Mouse (Mus musculus): ENCODE data around the gene Pnpo. TPM values are rescaled to one million over a fixed set of nuclear protein-coding genes. Genes with fewer than 3 reads are reported as not detected.

Gene Pnpo
- total and polyA plus RNA-seq, 2 experiments from 2014 or later, result 37.2 to 38.3 TPM

DNA sequence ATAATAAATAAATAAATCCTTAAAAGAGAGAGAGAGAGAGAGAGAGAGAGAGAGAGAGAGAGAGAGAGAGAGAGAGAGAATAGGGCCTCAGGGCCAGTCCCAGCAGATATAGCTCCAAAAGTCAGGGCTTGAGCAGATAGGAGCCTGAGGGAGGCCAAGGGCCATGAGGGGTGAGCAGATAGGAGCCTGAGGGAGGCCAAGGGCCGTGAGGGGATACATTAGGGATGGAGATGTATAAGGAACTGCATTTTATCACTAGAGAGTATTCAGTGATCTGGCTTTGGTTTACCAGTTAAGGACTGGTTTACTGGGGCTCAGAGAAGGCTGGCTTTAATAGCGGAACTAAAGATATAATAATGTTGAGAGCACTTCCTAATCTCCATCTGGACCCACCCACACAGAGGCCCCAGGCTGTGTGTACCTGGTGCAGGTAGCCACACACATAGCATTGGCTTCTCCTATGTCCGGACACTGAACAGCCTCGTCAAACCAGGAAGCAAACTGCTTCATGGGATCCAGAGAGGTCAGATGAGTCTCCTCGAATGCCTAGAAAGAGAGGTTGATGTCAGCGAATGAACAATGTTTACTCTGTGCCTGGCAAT is 1.7 kb downstream of the Pnpo start:
- no peak for DNase-seq (ENCODE audit: low spot score)
- H3K4me1 ChIP-seq (ENCODE audit: insufficient read depth, low read length), result peaks cover 6% of the 10 kb centered on the region; the same call in 1 of the 2 replicates
- no peak for ATAC-seq
- 79% methylated on average over 6 of the region's 6 CpGs for WGBS
- H3K36me3 ChIP-seq (ENCODE audit: insufficient read depth, low read length), result no peaks in the 10 kb centered on the region
- H3K9me3 ChIP-seq (ENCODE audit: low read length), result no peaks in the 10 kb centered on the region
- H3K4me3 ChIP-seq (ENCODE audit: low read length), result no peak overlapping the region
- H3K4me2 ChIP-seq (ENCODE audit: low read depth, low read length), result no peak overlapping the region
- H3K27me3 ChIP-seq (ENCODE audit: insufficient read depth, low read length), result no peaks in the 10 kb centered on the region
- TF ChIP-seq CTCF (IDR thresholded peaks at IDR 0.05; ENCODE audit: low read depth), result no peak
- H3K27ac ChIP-seq, result no peak overlapping the region
- no peak overlapping the region for H3K9ac ChIP-seq (replicated peaks; ENCODE audit: low read length)

DNA sequence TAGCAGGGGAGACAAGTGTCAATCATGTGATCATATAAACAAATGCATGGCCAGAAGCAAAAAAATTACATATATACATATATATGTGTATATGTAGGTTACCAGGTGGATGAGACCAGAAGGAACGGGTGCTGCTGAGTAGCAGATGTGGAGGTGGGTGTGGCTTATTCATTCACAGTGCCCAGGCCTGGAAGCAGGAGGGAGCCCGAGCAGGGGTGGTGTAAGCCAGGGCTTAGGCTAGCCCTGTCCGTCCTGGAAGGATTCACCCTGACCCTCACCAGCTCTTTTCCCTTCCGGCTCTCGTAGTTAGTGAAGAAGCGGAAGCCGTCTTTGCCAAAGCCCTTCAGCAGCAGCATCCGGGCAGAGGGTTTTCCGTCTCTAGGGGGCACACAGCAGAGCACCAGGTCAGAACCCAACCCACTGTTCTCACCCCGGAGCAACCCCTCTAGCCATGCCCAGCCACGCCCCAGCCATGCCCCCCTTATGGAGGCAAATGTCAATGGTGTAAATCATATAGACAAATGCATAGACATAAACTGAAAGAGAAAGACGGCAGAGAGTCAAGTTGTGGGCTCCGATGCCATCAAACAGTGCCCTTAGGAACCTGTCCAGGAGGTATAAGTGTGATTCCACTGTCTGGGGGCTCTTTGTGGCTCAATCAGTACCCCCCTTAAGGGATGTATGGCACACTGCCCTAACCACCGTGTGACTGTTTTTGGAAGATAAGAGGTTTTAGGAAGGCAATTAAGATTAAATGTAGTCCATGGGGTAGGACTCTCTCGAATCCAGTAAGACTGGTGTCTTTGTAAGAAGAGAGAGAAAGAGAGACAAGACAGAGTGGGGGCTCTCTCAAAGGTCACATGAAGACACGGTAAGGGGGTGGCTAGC is 3.0 kb downstream of the Pnpo start:
- Histone ChIP-seq H3K4me1 (ENCODE audit: insufficient read depth, low read length) (peaks cover 6% of the 10 kb centered on the region; the same call in 1 of the 2 replicates), H3K4me2 (ENCODE audit: low read depth, low read length) (no peak overlapping the region), H3K9ac (replicated peaks; ENCODE audit: low read length) (no peak overlapping the region), H3K27me3 (ENCODE audit: insufficient read depth, low read length) (no peaks in the 10 kb centered on the region), H3K4me3 (ENCODE audit: low read length) (no peak overlapping the region), H3K36me3 (ENCODE audit: insufficient read depth, low read length) (no peaks in the 10 kb centered on the region), H3K27ac (no peak overlapping the region), H3K9me3 (ENCODE audit: low read length) (no peaks in the 10 kb centered on the region)
- WGBS, result 73% methylated on average over 16 of the region's 16 CpGs
- DNase-seq (ENCODE audit: low spot score), result no peak
- no peak for ATAC-seq
- TF ChIP-seq CTCF (IDR thresholded peaks at IDR 0.05; ENCODE audit: low read depth), result no peak

DNA sequence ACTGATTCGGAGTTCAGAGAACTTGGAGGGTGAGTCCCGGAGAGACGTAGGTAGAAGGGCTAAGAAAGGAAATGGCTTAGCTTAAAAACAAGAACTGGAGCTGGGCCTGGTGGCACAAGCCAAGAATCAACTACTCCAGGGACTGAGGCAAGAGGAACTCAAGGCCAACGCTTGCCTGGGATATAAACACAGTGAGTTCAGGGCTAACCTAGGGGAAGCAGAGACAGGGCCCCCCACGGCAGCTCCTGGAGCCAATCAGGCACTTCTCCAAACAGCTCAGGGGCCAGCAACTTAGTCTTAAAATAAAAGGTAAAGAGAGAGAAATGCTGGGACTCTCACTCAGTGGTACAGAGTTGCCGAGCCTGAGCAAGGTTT is 5.4 kb downstream of the Pnpo start:
- no peak for DNase-seq (ENCODE audit: low spot score)
- Histone ChIP-seq H3K9me3 (ENCODE audit: low read length) (no peaks in the 10 kb centered on the region), H3K27me3 (ENCODE audit: insufficient read depth, low read length) (no peaks in the 10 kb centered on the region), H3K9ac (replicated peaks; ENCODE audit: low read length) (no peak overlapping the region), H3K4me1 (ENCODE audit: insufficient read depth, low read length) (no peaks in the 10 kb centered on the region), H3K36me3 (ENCODE audit: insufficient read depth, low read length) (no peaks in the 10 kb centered on the region), H3K4me3 (ENCODE audit: low read length) (no peak overlapping the region), H3K4me2 (ENCODE audit: low read depth, low read length) (no peak overlapping the region), H3K27ac (no peak overlapping the region)
- ATAC-seq, result no peak
- 81% methylated on average over 6 of the region's 6 CpGs for WGBS
- no peak for TF ChIP-seq CTCF (IDR thresholded peaks at IDR 0.05; ENCODE audit: low read depth)

GRCm38 (mm10) chr11:96937549-96938425 is 6.0 kb downstream of the Pnpo start:
- WGBS, result 52% methylated on average over 10 of the region's 10 CpGs
- H3K4me1 ChIP-seq (ENCODE audit: insufficient read depth, low read length), result no peaks in the 10 kb centered on the region
- ATAC-seq (no peak), DNase-seq (ENCODE audit: low spot score) (no peak)
- H3K27me3 ChIP-seq (ENCODE audit: insufficient read depth, low read length), result no peaks in the 10 kb centered on the region
- peak; percentile 67 for TF ChIP-seq CTCF (IDR thresholded peaks at IDR 0.05; ENCODE audit: low read depth)
- H3K4me3 ChIP-seq (ENCODE audit: low read length), result no peak overlapping the region
- no peaks in the 10 kb centered on the region for H3K36me3 ChIP-seq (ENCODE audit: insufficient read depth, low read length)
- no peak overlapping the region for H3K27ac ChIP-seq
- no peaks in the 10 kb centered on the region for H3K9me3 ChIP-seq (ENCODE audit: low read length)
- H3K4me2 ChIP-seq (ENCODE audit: low read depth, low read length), result no peak overlapping the region
- H3K9ac ChIP-seq (replicated peaks; ENCODE audit: low read length), result no peak overlapping the region

DNA sequence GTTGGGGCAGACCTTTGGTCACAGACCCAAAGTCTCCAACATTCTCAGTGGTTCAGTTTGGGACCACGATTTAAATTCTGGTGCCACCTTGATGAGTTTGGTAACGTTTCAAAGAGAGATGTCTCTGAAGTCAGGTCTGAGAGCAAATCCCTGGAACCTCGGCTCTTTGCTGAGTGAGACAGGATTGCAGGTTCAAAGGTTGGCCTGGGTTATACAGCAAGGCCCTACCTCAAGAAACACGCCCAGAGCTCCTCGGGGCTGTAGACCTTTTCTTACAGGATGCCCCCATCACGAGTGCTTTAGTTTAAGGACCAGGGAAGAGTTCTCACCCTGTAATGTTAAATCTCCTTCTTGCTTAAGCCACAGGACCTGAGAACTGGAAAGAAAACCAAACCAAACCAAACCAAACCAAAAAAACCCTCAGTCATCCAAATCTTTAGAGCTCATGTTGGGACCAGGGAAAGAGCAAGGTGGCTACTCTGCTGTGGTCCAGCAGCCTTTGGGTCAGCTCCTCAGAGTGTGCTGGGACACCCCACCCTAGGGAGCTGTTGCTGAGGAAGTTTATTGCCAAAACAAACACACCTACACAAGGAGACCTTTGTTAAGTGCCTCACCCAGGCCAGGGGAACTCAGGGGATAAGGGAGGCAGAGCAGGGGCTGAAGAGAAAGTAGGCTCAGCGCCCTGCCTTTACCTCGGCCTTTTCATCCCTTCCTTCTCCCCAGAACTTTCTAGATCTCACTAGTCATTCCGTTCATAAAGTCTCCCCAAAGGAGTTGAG is 7.7 kb downstream of the Pnpo start:
- Histone ChIP-seq H3K9ac (replicated peaks; ENCODE audit: low read length) (no peak overlapping the region), H3K27me3 (ENCODE audit: insufficient read depth, low read length) (no peaks in the 10 kb centered on the region), H3K36me3 (ENCODE audit: insufficient read depth, low read length) (no peaks in the 10 kb centered on the region), H3K4me1 (ENCODE audit: insufficient read depth, low read length) (no peaks in the 10 kb centered on the region), H3K4me3 (ENCODE audit: low read length) (no peak overlapping the region), H3K27ac (no peak overlapping the region), H3K4me2 (ENCODE audit: low read depth, low read length) (no peak overlapping the region), H3K9me3 (ENCODE audit: low read length) (no peaks in the 10 kb centered on the region)
- ATAC-seq (no peak), DNase-seq (ENCODE audit: low spot score) (no peak)
- no peak for TF ChIP-seq CTCF (IDR thresholded peaks at IDR 0.05; ENCODE audit: low read depth)
- WGBS, result 83% methylated on average over 9 of the region's 9 CpGs

GRCm38 (mm10) chr11:96934921-96935356 is 8.8 kb downstream of the Pnpo start:
- no peaks in the 10 kb centered on the region for H3K9me3 ChIP-seq (ENCODE audit: low read length)
- H3K36me3 ChIP-seq (ENCODE audit: insufficient read depth, low read length), result no peaks in the 10 kb centered on the region
- no peaks in the 10 kb centered on the region for H3K4me1 ChIP-seq (ENCODE audit: insufficient read depth, low read length)
- H3K27me3 ChIP-seq (ENCODE audit: insufficient read depth, low read length), result no peaks in the 10 kb centered on the region
- TF ChIP-seq CTCF (IDR thresholded peaks at IDR 0.05; ENCODE audit: low read depth), result no peak
- DNase-seq (ENCODE audit: low spot score), result peak; percentile 74
- H3K27ac ChIP-seq, result 0 out of 2 replicates have a peak overlapping the region, but pooled peaks have one; percentile 32
- peak overlapping the region; percentile 14; the same call in 1 of the 2 replicates for H3K4me3 ChIP-seq (ENCODE audit: low read length)
- H3K4me2 ChIP-seq (ENCODE audit: low read depth, low read length), result peak overlapping the region; percentile 27; the same call in 1 of the 2 replicates
- ATAC-seq, result peak; percentile 93
- 24% methylated on average over 12 of the region's 12 CpGs for WGBS
- no peak overlapping the region for H3K9ac ChIP-seq (replicated peaks; ENCODE audit: low read length)

All from hindbrain, postnatal 0 days (tissue).